In the genomic region with DNA sequence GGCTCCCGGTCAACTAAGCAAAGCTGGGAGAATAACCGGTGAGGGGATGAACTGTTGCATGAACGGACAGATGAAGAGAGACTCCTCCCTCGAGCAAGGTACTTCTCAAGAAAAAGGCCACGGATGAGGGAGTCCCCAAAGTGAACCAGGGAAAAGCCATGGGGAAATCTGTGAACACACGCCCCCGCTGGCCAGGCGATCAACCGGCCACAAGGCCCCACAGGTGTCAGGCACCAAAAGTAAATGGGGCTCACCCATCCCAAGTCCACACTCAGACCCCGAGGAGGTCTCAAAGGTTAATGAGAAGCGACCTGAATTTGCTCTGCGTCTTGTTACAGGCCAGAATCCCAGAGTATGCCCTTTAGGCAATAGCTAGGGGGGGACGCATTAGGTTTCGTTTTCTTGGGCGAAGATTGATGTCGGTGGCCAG, we compare ENCODE assay signal across 8 mouse cellular contexts. TPM values are rescaled to one million over a fixed set of nuclear protein-coding genes. Genes with fewer than 3 reads are reported as not detected.
DNase-seq lines count a peak whose midpoint lies in the region; ATAC-seq and TF ChIP-seq lines count a peak whose summit lies in the region.

No protein-coding gene starts in this region.

- TF ChIP-seq POLR2A in small intestine, adult 2 months (IDR thresholded peaks at IDR 0.05; ENCODE audit: low read depth, low read length): no peak

- WGBS in heart, embryonic 11.5 days (ENCODE audit: insufficient replicate concordance): 0% methylated on average over 16 of the region's 16 CpGs
- under 1% methylated on average over 16 of the region's 16 CpGs for WGBS in lung, embryonic 16.5 days
- WGBS in small intestine, adult 2 months: under 1% methylated on average over 16 of the region's 16 CpGs

- peak; percentile 30; the same call in 1 of the 2 replicates for TF ChIP-seq CTCF in small intestine, adult 2 months (IDR thresholded peaks at IDR 0.05; ENCODE audit: extremely low read depth, insufficient read length, insufficient replicate concordance, low read depth, low read length)

- no peaks in the 10 kb centered on the region for H3K27me3 ChIP-seq in heart, embryonic 11.5 days (ENCODE audit: control insufficient read depth, insufficient read depth, low read length)
- no peaks in the 10 kb centered on the region for H3K27me3 ChIP-seq in lung, embryonic 16.5 days (ENCODE audit: control insufficient read depth, insufficient read depth, low read depth, low read length)
- no peaks in the 10 kb centered on the region for H3K27me3 ChIP-seq in small intestine, adult 2 months (ENCODE audit: control insufficient read depth, insufficient read depth, low read length)

- peak overlapping the region; percentile 88 for H3K9ac ChIP-seq in heart, embryonic 11.5 days (ENCODE audit: low read depth, low read length)
- H3K9ac ChIP-seq in lung, embryonic 16.5 days (ENCODE audit: low read length): peak overlapping the region; percentile 92

- no peaks in the 10 kb centered on the region for H3K36me3 ChIP-seq in heart, embryonic 11.5 days (ENCODE audit: control insufficient read depth, insufficient read depth, low read length)
- H3K36me3 ChIP-seq in lung, embryonic 16.5 days (ENCODE audit: control insufficient read depth, insufficient read depth, low read length): no peaks in the 10 kb centered on the region
- H3K36me3 ChIP-seq in small intestine, adult 2 months (ENCODE audit: control insufficient read depth, insufficient read depth, low read length): peaks cover 5% of the 10 kb centered on the region; the same call in 1 of the 2 replicates

- peak; percentile 18 for DNase-seq in thymus, postnatal 14 days
- DNase-seq in thymus, postnatal 25 days: no peak
- DNase-seq in embryo, embryonic 10.5 days (ENCODE audit: low spot score): peak; percentile 63
- peak; percentile 59 for DNase-seq in kidney, adult 9 months
- no peak for DNase-seq in frontal cortex, adult 2 months (ENCODE audit: extremely low spot score in 1 of 2, low spot score in 1 of 2)

- H3K4me2 ChIP-seq in heart, embryonic 11.5 days: peak overlapping the region; percentile 76
- peak overlapping the region; percentile 90 for H3K4me2 ChIP-seq in lung, embryonic 16.5 days (ENCODE audit: low read depth, low read length)

- peak overlapping the region; percentile 91 for H3K27ac ChIP-seq in heart, embryonic 11.5 days (ENCODE audit: low read depth, low read length)
- peak overlapping the region; percentile 92 for H3K27ac ChIP-seq in lung, embryonic 16.5 days (ENCODE audit: low read length)
- peak overlapping the region; percentile 94 for H3K27ac ChIP-seq in small intestine, adult 2 months (ENCODE audit: insufficient read depth, low read depth, low read length)

- H3K4me1 ChIP-seq in heart, embryonic 11.5 days (ENCODE audit: control insufficient read depth, insufficient read depth, low read length): peaks cover 15% of the 10 kb centered on the region
- H3K4me1 ChIP-seq in lung, embryonic 16.5 days (replicated peaks; ENCODE audit: control insufficient read depth, insufficient read depth, low read length): peaks cover 13% of the 10 kb centered on the region
- peaks cover 10% of the 10 kb centered on the region for H3K4me1 ChIP-seq in small intestine, adult 2 months (ENCODE audit: control insufficient read depth, insufficient read depth, insufficient read length, low read length)

- no peaks in the 10 kb centered on the region for H3K9me3 ChIP-seq in heart, embryonic 11.5 days (replicated peaks; ENCODE audit: control insufficient read depth, low read length)
- no peaks in the 10 kb centered on the region for H3K9me3 ChIP-seq in lung, embryonic 16.5 days (ENCODE audit: control insufficient read depth, low read length)

- H3K4me3 ChIP-seq in heart, embryonic 11.5 days (ENCODE audit: low read depth, low read length): peak overlapping the region; percentile 83
- peak overlapping the region; percentile 99 for H3K4me3 ChIP-seq in lung, embryonic 16.5 days (ENCODE audit: low read length)
- H3K4me3 ChIP-seq in small intestine, adult 2 months (ENCODE audit: low read depth, low read length): peak overlapping the region; percentile 98

- no peak for ATAC-seq in heart, embryonic 11.5 days (replicated peaks; ENCODE audit: insufficient number of reproducible peaks, low FRiP score, low TSS enrichment)
- ATAC-seq in lung, embryonic 16.5 days (ENCODE audit: low read depth): no peak

RNA-seq across cellular contexts. Expression of gene Map2k1, which starts 0.8 kb away (rescaled TPM):
- 100 and 108 TPM in 2 replicates for polyA plus RNA-seq in heart, embryonic 11.5 days (2014; fragmentation: Nextera tagmentation; extraction: Ambion mirVana)
- 66.5 and 66.7 TPM in 2 replicates for polyA plus RNA-seq in lung, embryonic 16.5 days (2015; fragmentation: Nextera tagmentation; extraction: Ambion mirVana)
- polyA plus RNA-seq in small intestine, adult 2 months (2012; rRNA removed): 26.2 and 51.6 TPM in 2 replicates
- 261 and 265 TPM in 2 replicates for polyA plus RNA-seq in frontal cortex, adult 2 months (2012; rRNA removed)

RNA-seq across cellular contexts. Expression of gene Uchl4, which starts 17.6 kb away (rescaled TPM):
- polyA plus RNA-seq in heart, embryonic 11.5 days (2014; fragmentation: Nextera tagmentation; extraction: Ambion mirVana): 2.7 and 3.1 TPM in 2 replicates
- 1.4 and 3.9 TPM in 2 replicates for polyA plus RNA-seq in lung, embryonic 16.5 days (2015; fragmentation: Nextera tagmentation; extraction: Ambion mirVana)
- polyA plus RNA-seq in small intestine, adult 2 months (2012; rRNA removed): not detected in 2 replicates
- 0.22 and 0.29 TPM in 2 replicates for polyA plus RNA-seq in frontal cortex, adult 2 months (2012; rRNA removed)

RNA-seq across cellular contexts. Expression of gene Tipin, which starts 28.8 kb away (rescaled TPM):
- 155 and 159 TPM in 2 replicates for polyA plus RNA-seq in heart, embryonic 11.5 days (2014; fragmentation: Nextera tagmentation; extraction: Ambion mirVana)
- polyA plus RNA-seq in lung, embryonic 16.5 days (2015; fragmentation: Nextera tagmentation; extraction: Ambion mirVana): 206 and 224 TPM in 2 replicates
- polyA plus RNA-seq in small intestine, adult 2 months (2012; rRNA removed): 0.29 and 0.35 TPM in 2 replicates
- 40.5 and 42.0 TPM in 2 replicates for polyA plus RNA-seq in frontal cortex, adult 2 months (2012; rRNA removed)

Comparison
In these comparisons a context has a peak if more than half of its experiments do, and no peak if none do; other contexts are left out.
1. DNase-seq: peak in thymus, postnatal 14 days (single experiment), embryo, embryonic 10.5 days (single experiment) and kidney, adult 9 months (single experiment); none in thymus, postnatal 25 days (single experiment) and frontal cortex, adult 2 months (0 of 2).
2. RNA of gene Tipin, which starts 28.8 kb away (polyA plus RNA-seq): 206 to 224 TPM in lung, embryonic 16.5 days, 155 to 159 TPM in heart, embryonic 11.5 days and 40.5 to 42.0 TPM in frontal cortex, adult 2 months; 0.29 to 0.35 TPM in small intestine, adult 2 months; every median in the first group is over 10 times any median in the second.
3. Peak in every context shown above with its lines, with median percentiles within 50 percentile points of each other: H3K27ac ChIP-seq and H3K4me3 ChIP-seq.